In the genomic region with DNA sequence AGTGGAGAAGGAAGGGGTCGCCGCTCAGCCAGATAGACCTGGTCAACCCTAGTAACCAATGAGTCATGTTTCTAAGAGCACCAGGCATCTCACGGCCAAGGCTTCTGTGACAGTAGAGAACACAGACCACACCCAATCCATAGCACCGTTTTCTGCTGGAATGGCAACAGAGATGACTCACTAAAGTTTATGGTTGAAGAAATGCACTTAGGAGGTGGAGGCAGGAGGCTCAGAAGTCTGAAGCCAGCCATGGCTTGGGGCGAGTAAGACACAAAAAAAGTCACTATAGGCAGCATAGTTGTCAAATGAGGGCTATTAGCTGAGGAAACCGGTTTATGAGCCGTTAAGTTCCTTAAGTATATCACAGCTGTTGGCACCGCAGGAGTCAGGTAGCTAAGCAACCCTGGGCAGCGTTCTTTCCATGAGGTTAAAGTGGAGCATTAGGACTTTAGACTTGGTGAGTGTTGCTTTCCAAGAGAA, we compare ENCODE assay signal across 15 mouse cellular contexts. TPM values are rescaled to one million over a fixed set of nuclear protein-coding genes. Genes with fewer than 3 reads are reported as not detected.
DNase-seq lines count a peak whose midpoint lies in the region; ATAC-seq lines count a peak whose summit lies in the region.
"Had no signal": no experiment of that assay in that cellular context is flagged by ENCODE, and none has a peak within 500 bp of the region (broad histone marks: within the 10 kb centered on the region; RNA-seq: fewer than 3 reads in every experiment).

No protein-coding gene starts in this region.

- peak; percentile 59 for ATAC-seq in intestine, embryonic 15.5 days
- no peak for ATAC-seq in cerebellum, adult (ENCODE audit: insufficient number of reproducible peaks, low FRiP score, low TSS enrichment)

- no peaks in the 10 kb centered on the region for H3K9me3 ChIP-seq in intestine, embryonic 15.5 days
- H3K9me3 ChIP-seq: embryonic facial prominence, embryonic 12.5 days; heart, embryonic 12.5 days; hindbrain, embryonic 10.5 days; stomach, embryonic 15.5 days had no signal

- no peak overlapping the region for H3K27ac ChIP-seq in intestine, embryonic 15.5 days
- H3K27ac ChIP-seq: embryonic facial prominence, embryonic 12.5 days; hindbrain, embryonic 10.5 days; stomach, embryonic 15.5 days had no signal

- 40% methylated on average over 9 of the region's 9 CpGs for WGBS in intestine, embryonic 15.5 days

- DNase-seq in 3134 (ENCODE audit: extremely low read depth, insufficient read length, low spot score) (peak; percentile 59), 416B (ENCODE audit: low read depth) (peak; percentile 57)
- peak; percentile 59 to 80 for DNase-seq in kidney, postnatal 36 days
- DNase-seq in Muller cell, postnatal 12 days (ENCODE audit: inconsistent ontology term): no peak
- DNase-seq in cerebellum, postnatal 36 days: no peak
- DNase-seq: cerebellum, adult 9-11 months; gastrocnemius, postnatal 10 days; right cerebral cortex, postnatal 14 days had no signal

- no peak overlapping the region for H3K9ac ChIP-seq in intestine, embryonic 15.5 days
- H3K9ac ChIP-seq: embryonic facial prominence, embryonic 12.5 days; heart, embryonic 12.5 days; stomach, embryonic 15.5 days had no signal

- peaks cover 9% of the 10 kb centered on the region; the same call in 1 of the 2 replicates for H3K27me3 ChIP-seq in intestine, embryonic 15.5 days (replicated peaks)

- H3K36me3 ChIP-seq in intestine, embryonic 15.5 days: peaks cover 1% of the 10 kb centered on the region

- no peak overlapping the region for H3K4me2 ChIP-seq in intestine, embryonic 15.5 days (replicated peaks)
- H3K4me2 ChIP-seq: embryonic facial prominence, embryonic 12.5 days; heart, embryonic 12.5 days; stomach, embryonic 15.5 days had no signal

- H3K4me1 ChIP-seq in intestine, embryonic 15.5 days (replicated peaks): peaks cover 13% of the 10 kb centered on the region

- no peak overlapping the region for H3K4me3 ChIP-seq in intestine, embryonic 15.5 days (replicated peaks)
- H3K4me3 ChIP-seq: embryonic facial prominence, embryonic 12.5 days; heart, embryonic 12.5 days; hindbrain, embryonic 10.5 days; stomach, embryonic 15.5 days had no signal

RNA-seq across cellular contexts. Expression of gene Marveld3, which starts 16.8 kb away (rescaled TPM):
- polyA plus RNA-seq in intestine, embryonic 15.5 days (2015; fragmentation: Nextera tagmentation; extraction: Ambion mirVana): 12.8 and 14.6 TPM in 2 replicates

RNA-seq across cellular contexts. Expression of gene Tat, which starts 45.0 kb away (rescaled TPM):
- polyA plus RNA-seq in intestine, embryonic 15.5 days (2015; fragmentation: Nextera tagmentation; extraction: Ambion mirVana): not detected in 2 replicates
- polyA plus RNA-seq: embryonic facial prominence, embryonic 12.5 days; forebrain, embryonic 11.5 days; hindbrain, embryonic 10.5 days; stomach, embryonic 15.5 days had no signal

Comparison
In these comparisons a context has a peak if more than half of its experiments do, and no peak if none do; other contexts are left out.
1. DNase-seq: peak in 3134 (single experiment), 416B (single experiment) and kidney, postnatal 36 days (2 of 2); none in Muller cell, postnatal 12 days (single experiment) and cerebellum, postnatal 36 days (0 of 2).